Mouse (Mus musculus) megakaryocyte, embryonic 14.5 days (primary cell): ENCODE results near the gene Gp1ba. TPM values are rescaled to one million over a fixed set of nuclear protein-coding genes. Genes with fewer than 3 reads are reported as not detected.

Experiments used
- H3K27me3 ChIP-seq: replicated peaks from 2 replicates; pipeline ENCODE3; 2012; ENCODE audit warnings: inconsistent platforms
- H3K36me3 ChIP-seq: replicated peaks from 2 replicates; pipeline ENCODE3; 2012; ENCODE audit warnings: low read length, inconsistent platforms, mixed read lengths
- H3K4me1 ChIP-seq: 2 replicates; pipeline ENCODE4 v1.6.1; 2012; ENCODE audit warnings: inconsistent platforms
- H3K4me3 ChIP-seq: replicated peaks from 2 replicates; pipeline ENCODE3; 2012; ENCODE audit warnings: moderate library complexity, mild to moderate bottlenecking, inconsistent platforms
- H3K9me3 ChIP-seq: 2 replicates; pipeline ENCODE4 v1.6.1; 2012; ENCODE audit warnings: inconsistent platforms
- FLI1 ChIP-seq: IDR thresholded peaks from 2 replicates; pipeline ENCODE4 v1.6.1; 2012; ENCODE audit warnings: low read length, inconsistent platforms, mixed read lengths
- GATA1 ChIP-seq: IDR thresholded peaks from 3 replicates; pipeline ENCODE4 v1.6.1; 2012; ENCODE audit warnings: mixed read lengths, low read length, inconsistent platforms, borderline replicate concordance
- polyA plus RNA-seq: library from polyadenylated mRNA; stranded (reverse); fragments of >175 nt; gene quantifications from 2 replicates; pipeline ENCODE4 v1.2.3, GENCODE M21; 2012; ENCODE audit warnings: low replicate concordance; ENCODE audit not compliant: insufficient read depth

Gp1ba gene
- polyA plus RNA-seq, 1 experiment, result 898 TPM

GRCm38 (mm10) chr11:70608381-70609066 is 30.4 kb upstream of the Gp1ba start:
- H3K36me3 ChIP-seq, result peaks cover 99% of the 10 kb centered on the region
- TF ChIP-seq FLI1 (no peak), GATA1 (no peak)

DNA sequence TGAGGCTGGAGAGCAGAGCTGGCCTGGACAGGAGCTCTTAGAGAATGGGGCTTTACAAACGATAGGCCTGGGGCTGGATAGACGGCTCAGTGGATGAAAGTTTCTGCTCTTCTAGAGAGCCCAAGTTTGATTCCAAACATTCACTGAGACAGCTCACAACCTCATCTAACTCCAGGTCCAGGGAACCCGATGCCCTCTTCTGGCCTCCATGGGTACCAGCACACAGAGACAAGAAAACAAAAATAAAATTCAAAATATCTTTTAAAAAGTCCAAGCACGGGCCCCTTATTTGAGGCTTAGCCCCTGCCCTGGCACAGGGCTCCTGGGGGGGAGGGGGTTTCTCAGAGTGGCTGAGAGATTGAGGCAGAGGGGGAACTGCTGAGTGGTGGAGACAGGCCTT is 28.2 kb upstream of the Gp1ba start:
- Histone ChIP-seq H3K36me3 (peaks cover 92% of the 10 kb centered on the region), H3K27me3 (no peaks in the 10 kb centered on the region), H3K4me3 (no peak overlapping the region), H3K9me3 (no peaks in the 10 kb centered on the region), H3K4me1 (peaks cover 71% of the 10 kb centered on the region)
- TF ChIP-seq FLI1 (no peak), GATA1 (no peak)

More at GRCm38 (mm10) chr11:70608381-70609066, 30.4 kb upstream of the Gp1ba start:
- peaks cover 58% of the 10 kb centered on the region for H3K4me1 ChIP-seq
- H3K9me3 ChIP-seq, result no peaks in the 10 kb centered on the region
- no peaks in the 10 kb centered on the region for H3K27me3 ChIP-seq
- no peak overlapping the region for H3K4me3 ChIP-seq

DNA sequence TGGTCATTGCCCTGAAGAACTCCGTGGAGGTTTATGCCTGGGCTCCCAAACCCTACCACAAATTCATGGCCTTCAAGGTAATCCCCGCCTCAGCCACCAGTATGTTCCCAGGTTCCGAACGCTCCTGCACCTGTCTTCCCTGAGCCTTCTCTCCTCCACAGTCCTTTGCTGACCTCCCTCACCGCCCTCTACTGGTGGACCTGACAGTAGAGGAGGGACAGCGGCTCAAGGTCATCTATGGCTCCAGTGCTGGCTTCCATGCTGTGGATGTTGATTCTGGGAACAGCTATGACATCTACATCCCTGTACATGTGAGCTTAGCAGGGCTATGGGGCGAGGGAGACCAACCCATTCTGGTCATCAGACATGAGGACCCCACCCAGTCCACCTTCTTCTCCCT is 26.4 kb upstream of the Gp1ba start:
- Histone ChIP-seq H3K4me3 (peak overlapping the region; percentile 62), H3K4me1 (peaks cover 85% of the 10 kb centered on the region), H3K27me3 (no peaks in the 10 kb centered on the region), H3K36me3 (peaks cover 88% of the 10 kb centered on the region), H3K9me3 (no peaks in the 10 kb centered on the region)
- no peak for TF ChIP-seq GATA1
- no peak for TF ChIP-seq FLI1

- H3K36me3 ChIP-seq, result peaks cover 62% of the 10 kb centered on the region
Observed at GRCm38 (mm10) chr11:70615074-70615473, 23.8 kb upstream of the Gp1ba start.

DNA sequence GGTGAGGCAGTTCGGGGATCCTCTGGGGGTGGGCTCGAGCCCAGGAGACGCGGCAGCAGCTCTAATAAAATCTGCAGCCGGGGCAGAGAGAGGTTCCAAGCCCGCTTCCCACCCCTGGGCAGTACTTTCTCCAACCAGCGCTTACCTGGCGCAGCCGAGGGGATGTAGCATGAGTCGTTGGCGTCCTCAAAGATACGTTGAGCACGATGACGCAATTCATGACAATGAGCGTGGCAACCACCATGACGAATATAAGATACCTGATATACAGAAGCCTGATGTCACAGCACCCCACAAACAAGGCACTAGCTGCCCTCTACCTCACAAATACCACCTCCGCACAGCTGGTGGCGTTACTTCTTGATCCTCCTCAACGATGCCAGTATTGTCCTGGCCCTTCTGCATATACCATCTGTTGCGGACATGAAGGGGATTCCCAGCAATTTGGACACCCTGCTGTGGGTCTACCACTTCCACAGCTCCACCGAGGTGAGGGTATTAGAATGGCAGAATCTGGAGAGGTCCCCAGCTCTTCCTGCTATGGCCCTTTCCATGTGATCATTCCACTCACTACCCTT is 23.3 kb upstream of the Gp1ba start, which contains the start of gene 4930544D05Rik:
TSS of gene 4930544D05Rik (plus strand) at position 333 of the 578 bp plus-strand sequence.
- no peaks in the 10 kb centered on the region for H3K9me3 ChIP-seq
- TF ChIP-seq GATA1 (no peak), FLI1 (no peak)
- no peaks in the 10 kb centered on the region for H3K27me3 ChIP-seq
- peaks cover 78% of the 10 kb centered on the region for H3K4me1 ChIP-seq
- H3K4me3 ChIP-seq, result peak within 1 kb of the TSS; percentile 87
- peaks cover 57% of the 10 kb centered on the region for H3K36me3 ChIP-seq

More at GRCm38 (mm10) chr11:70615074-70615473, 23.8 kb upstream of the Gp1ba start:
- TF ChIP-seq GATA1, result no peak
- TF ChIP-seq FLI1, result no peak
- Histone ChIP-seq H3K27me3 (no peaks in the 10 kb centered on the region), H3K4me1 (peaks cover 82% of the 10 kb centered on the region), H3K4me3 (peak overlapping the region; percentile 87), H3K9me3 (no peaks in the 10 kb centered on the region)

GRCm38 (mm10) chr11:70619101-70619500 is 19.8 kb upstream of the Gp1ba start, which contains the start of gene Chrne:
Gene Chrne, minus strand, starts transcription at chr11:70619216.
- Histone ChIP-seq H3K4me3 (no peak within 1 kb of the TSS), H3K9me3 (no peaks in the 10 kb centered on the region), H3K36me3 (peaks cover 28% of the 10 kb centered on the region), H3K27me3 (no peaks in the 10 kb centered on the region), H3K4me1 (peaks cover 66% of the 10 kb centered on the region)
- TF ChIP-seq GATA1, result no peak
- TF ChIP-seq FLI1, result no peak

GRCm38 (mm10) chr11:70621972-70622814 is 16.7 kb upstream of the Gp1ba start:
- peaks cover 48% of the 10 kb centered on the region for H3K4me1 ChIP-seq
- peaks cover under 1% of the 10 kb centered on the region for H3K36me3 ChIP-seq
- H3K27me3 ChIP-seq, result no peaks in the 10 kb centered on the region
- no peaks in the 10 kb centered on the region for H3K9me3 ChIP-seq
- no peak for TF ChIP-seq GATA1
- no peak for TF ChIP-seq FLI1
- H3K4me3 ChIP-seq, result no peak overlapping the region

DNA sequence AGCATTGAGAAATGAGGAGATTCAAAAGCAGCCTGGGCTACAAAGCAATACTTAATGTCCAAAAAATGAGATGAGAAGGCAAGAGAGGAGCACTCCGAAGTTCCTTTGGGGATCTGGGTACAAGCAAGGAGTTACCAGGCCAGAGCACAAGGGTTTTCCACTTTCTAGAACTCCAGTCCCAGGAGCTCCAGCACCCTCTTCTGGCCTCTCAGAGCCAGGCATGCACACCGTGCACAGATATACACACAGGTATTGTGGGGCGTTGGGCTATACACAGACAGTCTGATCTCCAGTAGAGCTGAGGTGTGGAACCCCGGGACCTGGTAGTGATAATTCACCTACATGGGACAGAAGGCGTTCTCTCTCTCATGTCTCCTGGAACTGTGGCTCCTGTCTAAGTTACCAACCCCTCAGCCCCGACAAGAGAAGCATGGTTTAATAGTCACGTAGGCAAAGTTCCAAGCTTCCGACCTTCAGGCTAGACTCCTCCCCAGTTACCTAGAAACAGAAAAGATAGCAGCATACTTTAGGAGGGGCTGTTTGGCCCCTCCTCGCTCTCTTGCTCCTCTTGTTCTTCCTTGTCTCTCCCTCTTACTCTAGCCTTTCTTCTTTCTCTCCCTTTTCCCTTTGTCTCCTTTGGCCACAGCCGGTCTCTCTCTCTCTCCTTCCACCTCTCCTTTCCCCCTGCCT is 15.7 kb upstream of the Gp1ba start:
- peaks cover 41% of the 10 kb centered on the region for H3K4me1 ChIP-seq
- TF ChIP-seq FLI1 (no peak), GATA1 (no peak)
- H3K36me3 ChIP-seq, result no peaks in the 10 kb centered on the region
- no peak overlapping the region for H3K4me3 ChIP-seq
- H3K9me3 ChIP-seq, result no peaks in the 10 kb centered on the region
- no peaks in the 10 kb centered on the region for H3K27me3 ChIP-seq

DNA sequence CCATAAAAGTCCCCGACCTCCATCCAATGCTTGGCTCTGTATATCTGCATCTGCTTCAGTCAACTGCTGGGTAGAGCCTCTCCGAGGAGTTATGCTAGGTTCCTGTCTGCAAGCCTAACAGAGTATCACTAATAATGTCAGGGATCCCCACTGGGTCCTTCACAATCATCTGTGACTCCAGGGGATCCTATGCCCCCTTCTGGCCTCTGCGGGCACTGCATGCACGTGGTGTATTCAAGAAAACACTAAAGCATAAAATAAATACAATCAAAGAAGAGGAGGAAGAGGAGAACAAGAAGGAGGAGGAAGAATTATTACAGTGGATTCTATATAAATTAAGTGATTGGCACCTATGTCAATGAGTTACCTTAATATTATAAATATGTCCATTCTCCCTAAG is 13.4 kb upstream of the Gp1ba start:
- Histone ChIP-seq H3K9me3 (no peaks in the 10 kb centered on the region), H3K27me3 (no peaks in the 10 kb centered on the region)

More for the DNA sequence above, 13.4 kb upstream of the Gp1ba start:
- Histone ChIP-seq H3K4me1 (peaks cover 48% of the 10 kb centered on the region), H3K36me3 (no peaks in the 10 kb centered on the region), H3K4me3 (no peak overlapping the region)
- no peak for TF ChIP-seq FLI1
- no peak for TF ChIP-seq GATA1
